Mouse (Mus musculus) neural tube, embryonic 12.5 days (tissue): ENCODE results near the gene Ly6g6d. TPM values are rescaled to one million over a fixed set of nuclear protein-coding genes. Genes with fewer than 3 reads are reported as not detected.
"Not testable (repeated sequence)": the region's sequence is repeated elsewhere in the genome, so short reads cannot be mapped to it uniquely, and the experiment has no call there.

Source experiments
- ATAC-seq: fragments of 200-750 bp; cut with Nextera tagmentation; 2 replicates; pipeline ENCODE4 v1.8.0; 2017; ENCODE audit warnings: low read depth, mild to moderate bottlenecking, moderate TSS enrichment, moderate library complexity; ENCODE audit not compliant: low FRiP score
- H3K27ac ChIP-seq: fragments of 300-500 bp; sonication (generic); 2 replicates; pipeline ENCODE4 v1.5.1; 2016
- H3K27me3 ChIP-seq: fragments of 300-500 bp; sonication (generic); replicated peaks from 2 replicates; pipeline ENCODE4 v1.6.1; 2016; ENCODE audit warnings: mild to moderate bottlenecking
- H3K36me3 ChIP-seq: fragments of 300-500 bp; sonication (generic); 2 replicates; pipeline ENCODE4 v1.6.1; 2016; ENCODE audit warnings: mild to moderate bottlenecking
- H3K4me1 ChIP-seq: fragments of 300-500 bp; sonication (generic); 2 replicates; pipeline ENCODE4 v1.6.1; 2016
- H3K4me2 ChIP-seq: fragments of 300-500 bp; sonication (generic); replicated peaks from 2 replicates; pipeline ENCODE4 v1.6.1; 2016; ENCODE audit warnings: mild to moderate bottlenecking
- H3K4me3 ChIP-seq: fragments of 300-500 bp; sonication (generic); 2 replicates; pipeline ENCODE4 v1.5.1; 2016
- H3K9ac ChIP-seq: fragments of 300-500 bp; sonication (generic); 2 replicates; pipeline ENCODE4 v1.6.1; 2016; ENCODE audit warnings: mild to moderate bottlenecking
- H3K9me3 ChIP-seq: fragments of 300-500 bp; sonication (generic); 2 replicates; pipeline ENCODE4 v1.6.1; 2016; ENCODE audit warnings: mild to moderate bottlenecking
- WGBS: fragments of 180-500 bp; shearing (Covaris S2); methylation state at CpG from one replicate; pipeline ENCODE4 v1.1.7; 2016; 5-methylcytosine and 5-hydroxymethylcytosine counted together
- polyA plus RNA-seq: library from polyadenylated mRNA; unstranded; fragments of >200 nt; fragmentation: Nextera tagmentation; extraction: Ambion mirVana; gene quantifications from 2 replicates; pipeline ENCODE4 v1.2.1, GENCODE M21; 2016

Gene Ly6g6d
- 1.9 and 2.2 TPM in 2 replicates for polyA plus RNA-seq

DNA sequence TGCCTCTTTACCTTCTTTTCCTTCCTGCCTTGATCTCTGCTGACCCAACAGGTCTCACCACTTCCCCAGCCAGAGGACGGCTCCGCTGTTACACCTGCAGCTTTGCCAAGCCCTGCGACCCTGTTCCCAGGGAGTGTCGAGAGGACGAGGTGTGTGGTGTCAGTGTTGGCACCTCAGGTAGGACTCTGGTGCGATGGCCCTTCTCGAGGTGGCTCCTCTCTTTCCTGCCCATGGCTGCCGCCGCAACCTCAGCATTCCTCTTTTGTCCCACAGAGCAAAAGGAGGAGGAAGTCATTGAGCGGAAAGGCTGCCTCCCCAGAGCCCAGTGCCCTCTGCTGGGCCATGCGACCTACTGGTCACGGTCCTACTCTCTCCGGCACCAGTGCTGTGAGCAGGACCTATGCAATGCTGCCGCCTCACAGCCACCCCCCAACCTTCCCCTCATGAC, at the start of gene Ly6g6d:
TSS of gene Ly6g6d (minus strand) at position 280 of the 448 bp plus-strand sequence.
- no peak; the same call in 1 of the 2 replicates for ATAC-seq

DNA sequence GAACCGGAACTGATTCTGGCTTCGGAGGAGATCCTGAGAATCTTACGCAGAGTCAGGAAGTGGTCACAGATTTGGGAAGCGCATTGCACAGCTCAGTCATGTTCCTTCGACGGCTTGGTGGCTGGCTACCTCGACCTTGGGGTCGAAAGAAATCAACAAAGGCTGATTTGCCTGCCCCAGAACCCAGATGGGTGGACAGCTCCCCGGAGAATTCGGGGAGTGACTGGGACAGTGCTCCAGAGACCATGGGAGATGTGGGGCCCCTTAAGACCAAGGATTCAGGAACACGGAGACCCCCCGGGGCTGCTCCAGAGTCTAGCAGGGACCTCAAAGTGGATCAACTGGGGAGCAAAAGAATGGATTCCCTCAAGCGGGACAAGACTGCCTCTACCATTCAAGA, 49.2 kb upstream of the Ly6g6d start:
- 80% methylated on average over 13 of the region's 13 CpGs for WGBS
- Histone ChIP-seq H3K27ac (no peak overlapping the region), H3K4me2 (peak overlapping the region; percentile 82), H3K9me3 (no peaks in the 10 kb centered on the region), H3K27me3 (no peaks in the 10 kb centered on the region), H3K4me3 (no peak overlapping the region), H3K9ac (peak overlapping the region; percentile 84), H3K36me3 (peaks cover 17% of the 10 kb centered on the region), H3K4me1 (peaks cover 31% of the 10 kb centered on the region)
- ATAC-seq = no peak

More for the DNA sequence above, at the start of gene Ly6g6d:
- H3K36me3 ChIP-seq = no peaks in the 10 kb centered on the region
- H3K4me3 ChIP-seq = peak within 1 kb of the TSS; percentile 7; the same call in 1 of the 2 replicates
- H3K4me1 ChIP-seq = peaks cover 18% of the 10 kb centered on the region
- peak within 1 kb of the TSS; percentile 45 for H3K9ac ChIP-seq
- peak within 1 kb of the TSS; percentile 54 for H3K4me2 ChIP-seq
- WGBS = 10% methylated on average over 14 of the region's 14 CpGs
- H3K27ac ChIP-seq = no peak within 1 kb of the TSS
- H3K27me3 ChIP-seq = 0 out of 2 replicates have a peak, but pooled peaks cover 2% of the 10 kb centered on the region
- H3K9me3 ChIP-seq = no peaks in the 10 kb centered on the region

DNA sequence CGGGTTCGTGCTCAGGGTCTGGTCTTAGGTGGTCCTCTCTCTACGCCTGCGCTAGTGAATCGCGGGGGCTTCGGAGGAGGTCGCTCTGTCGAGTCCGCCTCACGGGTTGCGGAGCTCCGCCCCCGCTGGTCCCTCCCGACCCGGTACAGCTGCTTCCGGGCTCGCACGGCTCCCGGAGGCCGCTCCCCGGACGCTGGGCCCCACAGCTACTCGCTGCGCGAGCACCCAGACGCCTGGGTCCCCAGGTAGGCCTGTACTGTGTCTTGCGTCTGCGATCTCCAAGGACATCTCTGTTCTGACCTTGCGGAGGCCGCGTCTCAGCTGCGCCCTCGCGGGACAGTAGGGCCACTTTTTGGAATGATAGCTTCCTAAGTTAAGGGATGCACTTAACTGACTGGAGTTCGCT, 48.3 kb upstream of the Ly6g6d start, which contains the start of gene D17H6S53E:
TSS of gene D17H6S53E (plus strand) at position 168 of the 406 bp plus-strand sequence.
- ATAC-seq = peak; percentile 18; the same call in 1 of the 2 replicates
- Histone ChIP-seq H3K4me3 (peak within 1 kb of the TSS; percentile 60), H3K27me3 (no peaks in the 10 kb centered on the region), H3K9me3 (no peaks in the 10 kb centered on the region), H3K9ac (peak within 1 kb of the TSS; percentile 84), H3K27ac (peak within 1 kb of the TSS; percentile 17; the same call in 1 of the 2 replicates), H3K4me2 (peak within 1 kb of the TSS; percentile 82), H3K36me3 (peaks cover 17% of the 10 kb centered on the region), H3K4me1 (peaks cover 31% of the 10 kb centered on the region)
- WGBS = under 1% methylated on average over 36 of the region's 36 CpGs

DNA sequence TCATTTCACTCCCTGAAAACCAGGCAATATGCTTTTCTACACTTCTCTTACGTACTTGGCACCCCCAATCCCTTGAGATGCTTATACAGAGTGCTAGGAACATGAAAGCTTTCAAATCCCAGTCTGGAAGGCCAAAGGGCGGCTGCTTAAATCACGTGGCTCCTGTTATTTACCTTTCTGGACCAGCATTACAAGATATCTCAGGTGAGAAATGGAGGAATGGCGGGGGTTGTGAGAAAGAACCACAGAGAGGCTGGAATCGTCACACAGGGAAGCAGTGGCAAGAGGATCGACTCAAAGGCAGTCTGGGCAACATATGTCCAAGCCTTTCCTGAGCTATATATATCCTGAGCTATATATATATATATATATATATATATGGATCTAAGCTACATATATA, 47.7 kb upstream of the Ly6g6d start:
- no peak for ATAC-seq
- peaks cover 17% of the 10 kb centered on the region for H3K36me3 ChIP-seq
- peak overlapping the region; percentile 84 for H3K9ac ChIP-seq
- H3K27ac ChIP-seq = no peak overlapping the region
- H3K4me1 ChIP-seq = peaks cover 31% of the 10 kb centered on the region
- H3K4me2 ChIP-seq = peak overlapping the region; percentile 82
- H3K9me3 ChIP-seq = no peaks in the 10 kb centered on the region
- 35% methylated on average over 6 of the region's 6 CpGs for WGBS
- H3K27me3 ChIP-seq = no peaks in the 10 kb centered on the region
- peak overlapping the region; percentile 60; the same call in 1 of the 2 replicates for H3K4me3 ChIP-seq

DNA sequence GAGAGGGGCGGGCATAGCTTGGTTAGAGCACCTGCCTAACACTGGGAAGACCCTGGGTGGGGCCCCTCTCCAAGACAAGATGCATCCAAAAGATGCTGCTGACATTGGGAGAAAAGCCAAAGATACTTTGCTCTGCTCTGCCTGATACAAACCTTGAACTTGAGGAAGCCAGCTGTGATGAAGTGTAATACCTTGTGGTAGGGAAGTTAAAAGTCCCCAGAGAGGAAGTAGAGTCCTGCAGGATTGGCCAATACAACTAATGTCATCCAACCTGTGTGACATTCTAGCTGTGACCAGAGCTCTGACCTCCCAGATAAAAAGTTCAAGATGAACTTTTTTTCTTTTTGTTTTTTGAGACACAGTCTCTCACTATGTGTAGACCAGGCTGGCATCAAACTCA, 47.2 kb upstream of the Ly6g6d start:
- H3K36me3 ChIP-seq = peaks cover 17% of the 10 kb centered on the region
- no peaks in the 10 kb centered on the region for H3K9me3 ChIP-seq
- no peak for ATAC-seq
- peaks cover 36% of the 10 kb centered on the region for H3K4me1 ChIP-seq
- no peak overlapping the region for H3K27ac ChIP-seq
- 100% methylated on average over 1 of the region's 1 CpGs for WGBS
- H3K4me2 ChIP-seq = no peak overlapping the region; the same call in 1 of the 2 replicates
- no peak overlapping the region for H3K9ac ChIP-seq
- no peak overlapping the region for H3K4me3 ChIP-seq
- H3K27me3 ChIP-seq = no peaks in the 10 kb centered on the region

DNA sequence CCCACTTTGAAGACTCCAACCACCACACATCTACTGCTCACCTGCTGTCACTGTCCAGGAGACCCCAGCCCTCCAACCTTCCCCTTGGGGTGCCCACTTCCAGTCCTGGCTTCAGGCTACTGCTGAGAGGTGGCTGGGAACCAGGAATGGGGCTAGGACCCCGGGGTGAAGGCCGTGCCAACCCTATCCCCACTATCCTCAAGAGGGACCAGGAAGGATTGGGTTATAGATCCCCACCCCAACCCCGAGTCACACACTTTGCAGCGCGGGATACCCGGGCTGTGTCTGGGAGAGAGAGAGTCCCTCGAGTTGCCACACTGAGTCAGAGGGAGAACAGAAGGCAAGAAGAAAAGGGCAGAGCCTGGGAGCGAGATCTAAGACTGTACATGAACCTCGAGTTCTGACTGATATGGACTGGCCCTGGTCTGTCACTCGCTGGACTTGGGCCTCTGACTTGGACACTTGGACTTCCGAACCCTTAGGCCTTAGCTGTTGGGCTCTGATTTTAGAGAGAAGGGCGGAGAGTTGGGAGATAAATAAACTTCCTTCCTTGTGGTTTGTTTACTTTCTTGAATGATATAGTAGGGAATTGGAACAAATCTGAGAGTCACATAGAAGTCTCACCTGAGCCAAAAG, 46.5 kb upstream of the Ly6g6d start:
- ATAC-seq, H3K4me2 ChIP-seq, H3K27me3 ChIP-seq, H3K9me3 ChIP-seq, H3K4me3 ChIP-seq, H3K27ac ChIP-seq, H3K9ac ChIP-seq: not testable (repeated sequence)
- WGBS = 94% methylated on average over 12 of the region's 12 CpGs
- Histone ChIP-seq H3K36me3 (peaks cover 17% of the 10 kb centered on the region), H3K4me1 (peaks cover 41% of the 10 kb centered on the region)

DNA sequence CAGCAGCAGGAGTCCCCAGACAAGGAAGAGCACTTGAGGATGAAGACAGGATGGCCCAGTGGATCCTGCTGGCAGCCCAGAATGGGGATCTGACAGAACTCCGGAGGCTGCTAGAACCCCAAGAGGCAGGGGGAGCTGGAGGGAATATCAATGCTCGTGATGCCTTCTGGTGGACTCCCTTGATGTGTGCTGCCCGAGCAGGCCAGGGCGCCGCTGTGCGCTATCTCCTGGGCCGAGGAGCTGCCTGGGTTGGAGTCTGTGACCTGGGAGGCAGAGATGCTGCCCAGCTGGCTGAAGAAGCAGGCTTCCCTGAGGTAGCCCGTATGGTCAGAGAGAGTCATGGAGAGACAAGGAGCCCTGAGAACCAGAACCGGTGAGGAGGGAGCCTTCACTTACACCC, 45.4 kb upstream of the Ly6g6d start:
- H3K4me3 ChIP-seq, H3K4me2 ChIP-seq, H3K27ac ChIP-seq, H3K27me3 ChIP-seq, H3K9ac ChIP-seq, ATAC-seq, H3K9me3 ChIP-seq: not testable (repeated sequence)
- Histone ChIP-seq H3K36me3 (peaks cover 25% of the 10 kb centered on the region), H3K4me1 (peaks cover 37% of the 10 kb centered on the region)
- WGBS = 89% methylated on average over 9 of the region's 9 CpGs

DNA sequence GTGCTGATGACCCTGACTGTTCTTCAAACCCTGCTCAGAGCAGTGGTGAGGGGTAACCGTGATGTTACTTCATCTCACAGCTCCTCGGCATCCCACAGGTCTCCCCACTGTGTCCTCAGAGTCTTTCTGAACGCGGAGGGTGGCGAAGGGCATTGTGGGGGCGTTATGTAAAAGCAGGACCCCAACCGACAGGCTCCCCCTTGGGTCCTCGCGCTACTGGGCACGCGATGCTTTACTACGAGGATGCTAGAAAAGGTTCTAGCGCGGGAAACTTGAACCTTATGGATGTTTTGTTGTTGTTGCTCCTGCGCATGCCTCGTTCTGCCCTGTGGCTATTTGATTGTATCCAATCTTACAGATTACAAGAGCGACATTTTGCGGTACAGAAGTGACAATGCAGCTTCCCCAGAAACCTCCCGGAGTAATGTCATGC, 44.0 kb upstream of the Ly6g6d start, which contains the start of gene Csnk2b:
TSS of gene Csnk2b (minus strand) at position 183 of the 433 bp plus-strand sequence.
- peaks cover 27% of the 10 kb centered on the region for H3K4me1 ChIP-seq
- H3K4me2 ChIP-seq = peak within 1 kb of the TSS; percentile 97
- H3K9me3 ChIP-seq = no peaks in the 10 kb centered on the region
- ATAC-seq = no peak
- WGBS = under 1% methylated on average over 19 of the region's 19 CpGs
- no peaks in the 10 kb centered on the region for H3K27me3 ChIP-seq
- H3K27ac ChIP-seq = peak within 1 kb of the TSS; percentile 75
- peak within 1 kb of the TSS; percentile 96 for H3K9ac ChIP-seq
- peak within 1 kb of the TSS; percentile 90 for H3K4me3 ChIP-seq
- peaks cover 36% of the 10 kb centered on the region for H3K36me3 ChIP-seq

DNA sequence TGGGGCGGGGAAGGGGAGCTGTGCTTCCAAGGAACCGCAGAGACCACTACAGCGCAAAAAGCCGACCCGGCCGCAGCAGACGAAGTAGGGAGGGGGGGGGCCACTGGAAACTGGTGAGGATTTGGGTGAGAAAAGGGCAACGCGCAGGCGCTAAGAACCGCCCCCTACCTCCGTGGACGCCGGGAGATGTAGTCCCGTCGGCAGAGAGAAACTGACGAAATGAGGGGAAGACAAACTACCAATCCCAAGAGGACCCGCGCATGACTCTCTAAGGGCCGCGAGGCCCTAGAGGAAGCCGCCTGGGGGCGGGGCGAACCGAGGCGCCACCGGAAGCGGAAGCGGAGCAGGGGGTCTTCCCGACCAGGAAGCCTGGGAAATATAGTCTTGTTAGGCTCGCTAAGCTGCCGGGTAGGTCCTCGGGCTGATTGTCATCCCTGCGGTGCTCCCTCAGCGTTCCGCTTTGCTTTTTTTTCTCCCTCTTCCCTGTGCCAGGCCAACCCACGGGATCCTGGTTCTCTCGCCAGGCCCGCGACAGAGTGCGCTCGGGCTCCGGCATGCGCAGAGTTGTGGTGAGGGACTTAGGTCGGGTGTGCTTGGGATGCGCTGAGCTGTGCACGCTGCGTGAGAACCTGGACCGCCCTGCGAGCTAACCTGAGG, 43.4 kb upstream of the Ly6g6d start, which contains the start of gene Gpank1:
TSS of gene Gpank1 (plus strand) at position 313 of the 657 bp plus-strand sequence.
- Histone ChIP-seq H3K9me3 (no peaks in the 10 kb centered on the region), H3K9ac (peak within 1 kb of the TSS; percentile 96), H3K4me2 (peak within 1 kb of the TSS; percentile 97), H3K4me1 (peaks cover 21% of the 10 kb centered on the region), H3K4me3 (peak within 1 kb of the TSS; percentile 90), H3K27me3 (no peaks in the 10 kb centered on the region), H3K36me3 (peaks cover 40% of the 10 kb centered on the region), H3K27ac (peak within 1 kb of the TSS; percentile 75)
- ATAC-seq = peak; percentile 94
- WGBS = under 1% methylated on average over 50 of the region's 50 CpGs

DNA sequence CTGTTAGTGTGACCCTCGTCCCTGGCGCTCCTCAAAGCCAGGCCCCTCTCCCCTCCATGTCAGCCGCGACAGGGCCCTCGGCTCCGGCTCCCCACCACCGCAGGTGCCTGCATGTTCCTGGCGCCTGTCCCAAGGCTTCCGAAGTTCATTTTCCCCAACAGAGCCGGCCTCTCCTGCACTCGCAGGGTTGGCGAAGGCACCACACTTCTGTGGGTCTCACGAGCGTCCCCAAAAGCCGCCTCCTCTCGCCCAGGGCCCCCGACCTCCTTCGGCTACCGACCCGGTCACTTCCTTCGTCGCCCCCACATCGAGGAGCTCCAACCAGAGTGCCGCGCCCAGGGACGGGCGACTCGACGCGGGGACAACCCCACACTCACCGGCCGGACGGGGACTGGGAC, 42.9 kb upstream of the Ly6g6d start:
- ATAC-seq = no peak; the same call in 1 of the 2 replicates
- peak overlapping the region; percentile 22; the same call in 1 of the 2 replicates for H3K27ac ChIP-seq
- peaks cover 45% of the 10 kb centered on the region for H3K36me3 ChIP-seq
- no peaks in the 10 kb centered on the region for H3K27me3 ChIP-seq
- peaks cover 16% of the 10 kb centered on the region for H3K4me1 ChIP-seq
- peak overlapping the region; percentile 97 for H3K4me2 ChIP-seq
- H3K9ac ChIP-seq = peak overlapping the region; percentile 96
- WGBS = under 1% methylated on average over 33 of the region's 33 CpGs
- no peaks in the 10 kb centered on the region for H3K9me3 ChIP-seq
- peak overlapping the region; percentile 90 for H3K4me3 ChIP-seq

DNA sequence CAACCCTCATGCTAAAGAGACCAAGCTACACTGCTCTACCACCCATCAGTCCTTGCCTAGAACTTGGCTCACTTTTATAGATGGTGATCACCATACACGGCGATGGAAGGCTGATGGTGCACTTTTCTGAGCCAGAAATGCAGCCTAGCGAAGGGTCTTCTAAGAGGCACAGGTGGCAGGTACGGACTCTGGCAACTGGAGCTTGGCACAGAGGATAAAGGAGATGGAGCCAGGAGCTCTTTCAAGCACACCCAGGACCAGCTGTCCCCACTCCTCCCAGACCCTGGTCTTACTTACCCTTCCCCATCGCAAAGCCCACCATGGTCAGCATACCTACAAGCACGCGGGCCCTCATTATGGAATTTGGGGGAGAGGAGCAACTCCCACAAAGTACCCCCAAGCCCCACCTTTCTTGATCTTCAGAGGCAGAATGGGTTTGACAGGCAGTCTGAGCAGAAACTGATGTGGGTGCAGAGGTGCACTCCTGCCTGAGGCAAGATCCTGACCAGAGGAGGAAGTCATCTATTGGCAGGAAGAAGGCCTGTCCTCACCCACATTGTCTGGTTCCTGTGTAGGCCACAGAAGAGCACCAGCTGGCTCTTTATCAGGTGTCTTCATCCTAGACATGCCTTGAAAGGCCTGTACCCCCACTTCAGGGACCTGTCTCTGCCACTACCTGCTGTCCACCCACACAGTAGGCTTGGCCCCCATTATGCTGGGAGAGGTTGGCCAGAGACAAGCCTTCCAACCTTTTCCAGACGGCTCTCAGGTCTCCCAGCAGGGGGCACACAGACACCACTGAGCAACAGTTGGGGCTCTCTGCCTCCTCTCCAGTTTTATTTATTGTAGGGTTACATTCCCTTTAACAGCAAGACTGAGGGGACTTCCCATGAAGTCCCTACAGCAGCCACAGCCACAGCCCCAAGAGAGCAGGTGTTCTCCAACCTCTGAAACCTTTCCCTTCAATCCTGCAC, 37.5 kb upstream of the Ly6g6d start, which contains the start of gene Ly6g5b:
TSS of gene Ly6g5b (minus strand) at position 383 of the 974 bp plus-strand sequence.
- no peak within 1 kb of the TSS for H3K4me2 ChIP-seq
- H3K4me1 ChIP-seq = peaks cover 7% of the 10 kb centered on the region
- no peak within 1 kb of the TSS for H3K9ac ChIP-seq
- H3K27ac ChIP-seq = no peak within 1 kb of the TSS
- peaks cover 49% of the 10 kb centered on the region for H3K36me3 ChIP-seq
- no peak within 1 kb of the TSS for H3K4me3 ChIP-seq
- WGBS = 86% methylated on average over 8 of the region's 8 CpGs
- no peaks in the 10 kb centered on the region for H3K9me3 ChIP-seq
- ATAC-seq = no peak
- H3K27me3 ChIP-seq = no peaks in the 10 kb centered on the region
